Mouse (Mus musculus): ENCODE results near the gene Dnajc11. TPM values are rescaled to one million over a fixed set of nuclear protein-coding genes. Genes with fewer than 3 reads are reported as not detected.
A peak's percentile ranks its signal among the peaks of the same experiment; 100 is the strongest.

The Dnajc11 gene
- polyA plus RNA-seq, 1 experiment = 58.5 TPM

- Histone ChIP-seq H3K4me3 (ENCODE audit: insufficient read depth, low read length) (no peak overlapping the region), H3K27ac (ENCODE audit: insufficient read depth, low read length) (no peak overlapping the region), H3K4me1 (ENCODE audit: control insufficient read depth, insufficient read depth, low read length) (no peaks in the 10 kb centered on the region; the same call in 1 of the 2 replicates)
- no peak for TF ChIP-seq POLR2A (IDR thresholded peaks at IDR 0.05; ENCODE audit: extremely low read depth, insufficient read depth, low read length)
- no peak for TF ChIP-seq CTCF (IDR thresholded peaks at IDR 0.05; ENCODE audit: extremely low read depth, insufficient read depth, low read length)
Observed at GRCm38 (mm10) chr4:151993035-151993434, 59.5 kb downstream of the Dnajc11 start.

DNA sequence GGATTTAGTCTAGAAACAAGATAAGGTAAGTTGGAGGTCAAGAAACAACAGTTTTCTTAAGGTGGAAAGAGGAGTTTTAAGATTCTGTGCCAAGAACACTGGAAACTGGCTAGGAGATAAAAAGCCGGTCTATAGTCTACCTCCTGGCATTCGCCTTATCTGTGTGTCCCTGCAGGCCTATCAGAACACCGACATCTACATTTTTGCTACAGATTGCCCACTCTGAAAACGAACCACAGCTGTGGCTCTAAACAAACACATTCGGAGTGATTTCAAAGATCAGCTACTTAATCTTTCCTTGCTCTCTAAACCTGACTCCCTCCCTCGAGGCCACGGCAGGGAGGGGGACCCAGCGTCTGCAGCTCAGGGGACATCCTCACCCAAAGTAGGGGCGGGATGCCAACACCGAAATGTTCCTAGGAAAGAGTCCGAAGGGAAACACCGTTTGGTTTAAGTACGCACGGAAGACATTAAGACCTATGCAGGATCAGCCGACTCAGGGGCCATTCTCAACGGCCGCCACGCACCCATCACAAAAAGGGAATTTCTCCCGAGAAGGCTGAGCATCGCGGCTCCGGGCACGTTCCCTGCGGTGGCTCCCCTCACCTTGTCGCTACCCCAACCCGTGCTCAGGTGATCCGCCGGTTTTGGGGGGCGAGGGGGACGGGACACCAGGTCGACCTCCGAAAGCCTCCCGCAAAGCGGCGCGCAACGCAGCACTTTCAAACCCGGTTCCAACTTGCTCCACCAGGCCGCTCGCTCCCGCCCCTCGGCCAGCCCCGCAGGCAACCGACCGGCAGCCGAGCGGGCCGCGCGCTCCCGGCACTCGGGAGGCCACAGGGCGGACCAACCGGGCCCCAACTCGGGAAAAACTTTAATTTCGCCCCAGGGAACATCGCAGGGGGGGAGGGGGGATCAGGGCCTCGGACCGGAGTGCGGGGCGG, 61.0 kb downstream of the Dnajc11 start:
- Histone ChIP-seq H3K4me1 (ENCODE audit: control insufficient read depth, insufficient read depth, low read length) (no peaks in the 10 kb centered on the region; the same call in 1 of the 2 replicates), H3K4me3 (ENCODE audit: insufficient read depth, low read length) (peak overlapping the region; percentile 87), H3K27ac (ENCODE audit: insufficient read depth, low read length) (no peak overlapping the region)
- no peak for TF ChIP-seq POLR2A (IDR thresholded peaks at IDR 0.05; ENCODE audit: extremely low read depth, insufficient read depth, low read length)
- no peak for TF ChIP-seq CTCF (IDR thresholded peaks at IDR 0.05; ENCODE audit: extremely low read depth, insufficient read depth, low read length)

DNA sequence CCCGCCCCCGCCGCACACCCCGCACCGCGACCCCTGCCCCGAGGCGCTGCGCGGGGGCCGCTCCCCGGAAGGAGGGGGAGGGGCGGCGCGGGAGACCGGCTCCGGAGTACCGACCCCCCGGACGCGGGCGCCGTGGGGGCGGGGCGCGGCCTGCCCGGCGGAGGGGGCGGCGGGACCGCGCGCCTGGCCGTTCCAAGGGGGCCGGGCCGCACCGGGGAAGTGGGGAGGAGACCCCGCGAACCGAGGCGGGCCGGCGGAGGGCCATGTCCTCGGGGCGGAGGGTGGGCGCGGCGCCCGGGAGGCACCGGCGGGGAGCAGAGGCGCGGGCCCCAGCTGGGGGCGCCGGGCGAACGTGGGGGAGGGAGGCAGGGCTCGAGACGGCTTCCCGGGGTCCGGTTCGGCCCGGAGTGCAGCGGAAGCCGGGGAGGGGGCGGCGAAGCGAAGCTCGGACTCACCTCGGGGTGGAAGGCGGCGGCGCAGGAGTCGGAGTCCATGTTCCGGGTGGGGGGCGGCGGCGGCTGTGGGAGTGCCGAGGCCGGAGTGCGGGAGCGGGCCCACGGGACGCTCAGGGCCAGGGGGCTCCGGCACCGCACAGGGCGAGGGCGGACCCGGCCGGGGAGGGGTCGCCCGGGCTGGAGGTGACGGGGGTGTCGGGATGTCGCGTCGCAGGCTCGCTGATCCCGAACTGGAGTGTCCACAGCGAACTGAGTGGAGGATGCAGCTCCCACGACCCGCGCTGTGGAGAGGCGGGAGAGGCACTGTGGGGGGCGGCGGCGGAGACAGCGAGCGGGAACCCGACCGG, 62.1 kb downstream of the Dnajc11 start:
- Histone ChIP-seq H3K27ac (ENCODE audit: insufficient read depth, low read length) (no peak overlapping the region), H3K4me3 (ENCODE audit: insufficient read depth, low read length) (peak overlapping the region; percentile 87), H3K4me1 (ENCODE audit: control insufficient read depth, insufficient read depth, low read length) (peaks cover 3% of the 10 kb centered on the region; the same call in 1 of the 2 replicates)
- no peak for TF ChIP-seq CTCF (IDR thresholded peaks at IDR 0.05; ENCODE audit: extremely low read depth, insufficient read depth, low read length)
- TF ChIP-seq POLR2A (IDR thresholded peaks at IDR 0.05; ENCODE audit: extremely low read depth, insufficient read depth, low read length) = no peak

DNA sequence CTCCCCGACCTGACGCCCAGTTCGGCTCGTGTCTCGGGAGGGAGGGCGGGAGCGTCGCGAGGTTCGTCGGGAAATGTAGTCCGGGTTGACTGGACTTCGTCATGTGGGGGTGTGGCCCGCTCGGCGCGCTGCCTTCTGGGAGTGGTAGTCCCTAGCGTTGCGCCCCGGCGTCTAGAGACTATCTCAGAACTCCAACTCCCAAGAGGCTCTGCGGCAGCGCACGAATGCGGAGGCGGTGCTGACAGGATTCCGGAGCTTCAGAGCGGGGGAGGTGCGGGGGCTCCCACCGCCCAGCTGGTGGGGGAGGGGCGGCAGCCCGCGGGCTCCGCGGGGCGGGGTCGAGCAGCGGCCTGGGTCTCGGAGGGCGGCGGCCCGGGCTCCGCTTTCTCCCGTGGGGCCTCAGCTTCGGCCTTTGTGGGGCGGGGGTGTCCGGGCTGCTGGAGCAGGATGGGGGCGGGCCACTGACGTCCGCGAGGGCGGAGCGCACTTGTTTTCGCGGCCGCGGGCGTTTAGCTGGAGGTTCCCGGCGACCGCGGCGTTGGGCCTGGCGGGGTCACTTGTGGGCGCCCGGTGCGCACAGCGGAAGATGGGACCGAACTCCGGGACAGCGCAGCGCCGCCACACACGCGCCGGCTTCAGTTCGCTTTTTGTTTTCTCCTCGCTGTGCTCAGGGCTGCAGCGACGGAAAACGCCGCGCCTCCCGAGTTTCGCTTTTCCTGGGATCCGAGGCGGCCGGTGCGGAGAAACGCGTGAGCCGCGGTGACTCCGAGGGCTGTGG, 62.9 kb downstream of the Dnajc11 start, which contains the start of gene Phf13:
Gene Phf13, minus strand, starts transcription at position 86 of the 778 bp plus-strand sequence.
- Histone ChIP-seq H3K4me1 (ENCODE audit: control insufficient read depth, insufficient read depth, low read length) (peaks cover 3% of the 10 kb centered on the region; the same call in 1 of the 2 replicates), H3K4me3 (ENCODE audit: insufficient read depth, low read length) (peak within 1 kb of the TSS; percentile 87), H3K27ac (ENCODE audit: insufficient read depth, low read length) (peak within 1 kb of the TSS; percentile 88)
- no peak for TF ChIP-seq CTCF (IDR thresholded peaks at IDR 0.05; ENCODE audit: extremely low read depth, insufficient read depth, low read length)
- TF ChIP-seq POLR2A (IDR thresholded peaks at IDR 0.05; ENCODE audit: extremely low read depth, insufficient read depth, low read length) = peak; percentile 31; the same call in 1 of the 2 replicates

DNA sequence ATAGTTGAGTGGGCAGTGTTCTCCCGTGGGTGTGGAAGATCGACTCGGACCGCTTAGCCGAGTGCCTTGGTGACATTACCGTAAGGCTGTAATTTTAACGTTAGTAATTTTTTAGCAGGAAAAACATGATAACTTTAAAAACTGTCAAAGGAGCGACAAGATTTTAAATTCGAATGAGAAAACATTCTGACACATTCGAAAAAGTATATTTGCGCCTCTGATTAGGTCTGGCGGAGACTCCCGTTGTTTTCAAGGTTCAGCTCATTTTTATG, 63.4 kb downstream of the Dnajc11 start:
- H3K4me3 ChIP-seq (ENCODE audit: insufficient read depth, low read length) = peak overlapping the region; percentile 87
- TF ChIP-seq POLR2A (IDR thresholded peaks at IDR 0.05; ENCODE audit: extremely low read depth, insufficient read depth, low read length) (no peak), CTCF (IDR thresholded peaks at IDR 0.05; ENCODE audit: extremely low read depth, insufficient read depth, low read length) (no peak)
- peak overlapping the region; percentile 88 for H3K27ac ChIP-seq (ENCODE audit: insufficient read depth, low read length)
- peaks cover 3% of the 10 kb centered on the region; the same call in 1 of the 2 replicates for H3K4me1 ChIP-seq (ENCODE audit: control insufficient read depth, insufficient read depth, low read length)

GRCm38 (mm10) chr4:151997701-151998100, 64.2 kb downstream of the Dnajc11 start:
- Histone ChIP-seq H3K27ac (ENCODE audit: insufficient read depth, low read length) (no peak overlapping the region), H3K4me3 (ENCODE audit: insufficient read depth, low read length) (no peak overlapping the region), H3K4me1 (ENCODE audit: control insufficient read depth, insufficient read depth, low read length) (peaks cover 3% of the 10 kb centered on the region; the same call in 1 of the 2 replicates)
- TF ChIP-seq POLR2A (IDR thresholded peaks at IDR 0.05; ENCODE audit: extremely low read depth, insufficient read depth, low read length) = no peak
- no peak for TF ChIP-seq CTCF (IDR thresholded peaks at IDR 0.05; ENCODE audit: extremely low read depth, insufficient read depth, low read length)

DNA sequence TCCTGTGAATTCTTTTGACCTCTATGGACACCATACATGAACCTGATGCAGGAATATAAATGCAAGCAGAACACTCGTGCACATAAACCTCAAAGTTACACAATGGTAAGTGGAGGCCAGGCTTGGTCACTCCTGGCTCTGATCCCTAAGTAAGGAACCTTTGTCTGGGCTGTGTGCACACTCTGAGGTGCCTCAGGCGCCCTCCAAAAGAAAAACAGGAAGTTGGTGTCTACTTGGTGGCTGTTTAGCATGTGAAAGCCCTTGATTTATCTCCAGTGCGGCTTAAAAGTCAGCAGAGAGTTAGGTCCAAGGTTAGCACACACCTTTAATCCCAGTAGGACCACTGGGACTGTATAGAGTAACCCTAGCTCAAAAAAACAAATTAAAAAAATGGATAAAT, 66.0 kb downstream of the Dnajc11 start:
- no peak overlapping the region for H3K27ac ChIP-seq (ENCODE audit: insufficient read depth, low read length)
- no peak for TF ChIP-seq POLR2A (IDR thresholded peaks at IDR 0.05; ENCODE audit: extremely low read depth, insufficient read depth, low read length)
- TF ChIP-seq CTCF (IDR thresholded peaks at IDR 0.05; ENCODE audit: extremely low read depth, insufficient read depth, low read length) = no peak
- H3K4me1 ChIP-seq (ENCODE audit: control insufficient read depth, insufficient read depth, low read length) = peaks cover 3% of the 10 kb centered on the region; the same call in 1 of the 2 replicates
- no peak overlapping the region for H3K4me3 ChIP-seq (ENCODE audit: insufficient read depth, low read length)

- Histone ChIP-seq H3K4me3 (ENCODE audit: insufficient read depth, low read length) (no peak overlapping the region), H3K27ac (ENCODE audit: insufficient read depth, low read length) (no peak overlapping the region), H3K4me1 (ENCODE audit: control insufficient read depth, insufficient read depth, low read length) (peaks cover 3% of the 10 kb centered on the region; the same call in 1 of the 2 replicates)
- TF ChIP-seq CTCF (IDR thresholded peaks at IDR 0.05; ENCODE audit: extremely low read depth, insufficient read depth, low read length) (no peak), POLR2A (IDR thresholded peaks at IDR 0.05; ENCODE audit: extremely low read depth, insufficient read depth, low read length) (no peak)
Observed at GRCm38 (mm10) chr4:152000906-152001305, 67.4 kb downstream of the Dnajc11 start.

DNA sequence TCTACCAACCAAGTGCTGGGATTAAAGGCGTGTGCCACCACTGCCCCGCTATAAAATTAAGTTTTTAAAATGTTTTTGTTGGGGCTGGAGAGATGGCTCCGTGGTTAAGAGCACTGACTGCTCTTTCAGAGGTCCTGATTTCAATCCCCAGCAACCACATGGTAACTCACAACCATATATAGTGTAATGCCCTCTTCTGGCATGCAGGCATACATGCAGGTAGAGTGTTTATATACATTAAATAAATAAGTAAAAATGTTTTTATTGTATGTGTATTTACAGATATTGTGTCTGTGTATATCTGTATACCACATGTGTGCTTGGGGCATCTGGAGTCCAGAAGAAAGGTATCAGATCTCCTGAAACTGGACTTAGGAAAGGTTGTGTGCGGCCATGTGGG, 67.8 kb downstream of the Dnajc11 start:
- peaks cover 3% of the 10 kb centered on the region; the same call in 1 of the 2 replicates for H3K4me1 ChIP-seq (ENCODE audit: control insufficient read depth, insufficient read depth, low read length)
- no peak overlapping the region for H3K4me3 ChIP-seq (ENCODE audit: insufficient read depth, low read length)
- TF ChIP-seq POLR2A (IDR thresholded peaks at IDR 0.05; ENCODE audit: extremely low read depth, insufficient read depth, low read length) (no peak), CTCF (IDR thresholded peaks at IDR 0.05; ENCODE audit: extremely low read depth, insufficient read depth, low read length) (no peak)
- H3K27ac ChIP-seq (ENCODE audit: insufficient read depth, low read length) = no peak overlapping the region

All from cortical plate, adult 2 months (tissue).